Mouse (Mus musculus) natural killer cell, adult 2 months (primary cell): Measurements from ENCODE around the gene Khnyn.

Experiments
- DNase-seq, 2 experiments: peaks; one replicate each; pipeline ENCODE4 v3.0.0; 2022; ENCODE audit warnings: low spot score in 2 of 2

The Khnyn gene

GRCm38 (mm10) chr14:55884713-55885113, at the start of gene Khnyn:
Khnyn (plus strand) TSS chr14:55884947.
- peak; percentile 83 to 86 for DNase-seq

GRCm38 (mm10) chr14:55838312-55838711, 46.4 kb upstream of the Khnyn start:
- DNase-seq: no peak

GRCm38 (mm10) chr14:55838740-55839139, 46.0 kb upstream of the Khnyn start:
- DNase-seq: no peak

GRCm38 (mm10) chr14:55840853-55841366, 43.8 kb upstream of the Khnyn start:
- DNase-seq: no peak

GRCm38 (mm10) chr14:55842794-55843193, 42.0 kb upstream of the Khnyn start:
- DNase-seq: no peak

- DNase-seq: no peak
Observed at GRCm38 (mm10) chr14:55845506-55846294, 39.0 kb upstream of the Khnyn start.

GRCm38 (mm10) chr14:55850885-55851284, 33.9 kb upstream of the Khnyn start:
- no peak for DNase-seq

- DNase-seq: no peak
Observed at GRCm38 (mm10) chr14:55852646-55853551, 31.8 kb upstream of the Khnyn start.

GRCm38 (mm10) chr14:55853621-55854285, 31.0 kb upstream of the Khnyn start, which contains the start of gene Nynrin:
Nynrin (plus strand) TSS chr14:55854010.
- no peak for DNase-seq

GRCm38 (mm10) chr14:55854406-55855100, 30.2 kb upstream of the Khnyn start:
- no peak for DNase-seq

GRCm38 (mm10) chr14:55855101-55855561, 29.6 kb upstream of the Khnyn start:
- no peak for DNase-seq

- DNase-seq: no peak
Observed at GRCm38 (mm10) chr14:55857588-55857987, 27.2 kb upstream of the Khnyn start.

- DNase-seq: no peak
Observed at GRCm38 (mm10) chr14:55862186-55862585, 22.6 kb upstream of the Khnyn start.

GRCm38 (mm10) chr14:55862970-55863369, 21.8 kb upstream of the Khnyn start:
- DNase-seq: no peak

GRCm38 (mm10) chr14:55863773-55864172, 21.0 kb upstream of the Khnyn start:
- DNase-seq: peak; percentile 62 to 68

- DNase-seq: no peak
Observed at GRCm38 (mm10) chr14:55866962-55867361, 17.8 kb upstream of the Khnyn start.

GRCm38 (mm10) chr14:55868230-55869026, 16.3 kb upstream of the Khnyn start:
- no peak for DNase-seq

- DNase-seq: no peak
Observed at GRCm38 (mm10) chr14:55869538-55869937, 15.2 kb upstream of the Khnyn start.

- DNase-seq: no peak
Observed at GRCm38 (mm10) chr14:55872039-55872438, 12.7 kb upstream of the Khnyn start.

- no peak for DNase-seq
Observed at GRCm38 (mm10) chr14:55872551-55872950, 12.2 kb upstream of the Khnyn start.
